Mouse (Mus musculus): ENCODE measurements around the gene Sap18b. TPM values are rescaled to one million over a fixed set of nuclear protein-coding genes. Genes with fewer than 3 reads are reported as not detected.
A peak's percentile ranks its signal among the peaks of the same experiment; 100 is the strongest.

The Sap18b gene
- polyA plus RNA-seq, 1 experiment from 2014 or later: 278 TPM

GRCm38 (mm10) chr8:95806461-95807191, 18.5 kb upstream of the Sap18b start:
- under 1% methylated on average over 61 of the region's 69 CpGs for WGBS
- Histone ChIP-seq H3K9ac (peak overlapping the region; percentile 97), H3K4me1 (replicated peaks) (peaks cover 31% of the 10 kb centered on the region), H3K9me3 (no peaks in the 10 kb centered on the region), H3K36me3 (no peaks in the 10 kb centered on the region), H3K27me3 (no peaks in the 10 kb centered on the region), H3K4me3 (peak overlapping the region; percentile 97), H3K27ac (peak overlapping the region; percentile 96), H3K4me2 (peak overlapping the region; percentile 97)
- peak; percentile 6 for ATAC-seq (ENCODE audit: low FRiP score)

- peak within 1 kb of the TSS; percentile 97 for H3K9ac ChIP-seq
- H3K36me3 ChIP-seq: no peaks in the 10 kb centered on the region
- H3K9me3 ChIP-seq: no peaks in the 10 kb centered on the region
- no peaks in the 10 kb centered on the region for H3K27me3 ChIP-seq
- peaks cover 25% of the 10 kb centered on the region for H3K4me1 ChIP-seq (replicated peaks)
- H3K27ac ChIP-seq: peak within 1 kb of the TSS; percentile 96
- 0% methylated on average over 44 of the region's 44 CpGs for WGBS
- peak within 1 kb of the TSS; percentile 97 for H3K4me2 ChIP-seq
- peak; percentile 98 for ATAC-seq (ENCODE audit: low FRiP score)
- H3K4me3 ChIP-seq: peak within 1 kb of the TSS; percentile 97
Measured at GRCm38 (mm10) chr8:95807331-95807843, 17.8 kb upstream of the Sap18b start, which contains the start of gene Cnot1. Gene Cnot1, minus strand, starts transcription at chr8:95807464.

- no peaks in the 10 kb centered on the region for H3K36me3 ChIP-seq
- peak overlapping the region; percentile 97 for H3K4me3 ChIP-seq
- no peaks in the 10 kb centered on the region for H3K27me3 ChIP-seq
- H3K9me3 ChIP-seq: no peaks in the 10 kb centered on the region
- peak overlapping the region; percentile 56 for H3K4me2 ChIP-seq
- H3K27ac ChIP-seq: peak overlapping the region; percentile 96
- H3K4me1 ChIP-seq (replicated peaks): peaks cover 25% of the 10 kb centered on the region
- ATAC-seq (ENCODE audit: low FRiP score): peak; percentile 95
- WGBS: under 1% methylated on average over 20 of the region's 20 CpGs
- H3K9ac ChIP-seq: peak overlapping the region; percentile 63
Measured at GRCm38 (mm10) chr8:95807861-95808260, 17.3 kb upstream of the Sap18b start.

GRCm38 (mm10) chr8:95808631-95809030, 16.5 kb upstream of the Sap18b start:
- Histone ChIP-seq H3K36me3 (no peaks in the 10 kb centered on the region), H3K27ac (no peak overlapping the region), H3K27me3 (no peaks in the 10 kb centered on the region), H3K4me1 (replicated peaks) (peaks cover 25% of the 10 kb centered on the region), H3K4me3 (no peak overlapping the region), H3K9me3 (no peaks in the 10 kb centered on the region), H3K9ac (no peak overlapping the region), H3K4me2 (no peak overlapping the region)
- WGBS: 88% methylated on average over 4 of the region's 4 CpGs
- ATAC-seq (ENCODE audit: low FRiP score): no peak

GRCm38 (mm10) chr8:95809116-95809515, 16.0 kb upstream of the Sap18b start:
- no peak overlapping the region for H3K4me2 ChIP-seq
- peaks cover 21% of the 10 kb centered on the region for H3K4me1 ChIP-seq (replicated peaks)
- H3K27me3 ChIP-seq: no peaks in the 10 kb centered on the region
- no peak overlapping the region for H3K4me3 ChIP-seq
- 85% methylated on average over 5 of the region's 5 CpGs for WGBS
- no peaks in the 10 kb centered on the region for H3K9me3 ChIP-seq
- H3K36me3 ChIP-seq: no peaks in the 10 kb centered on the region
- ATAC-seq (ENCODE audit: low FRiP score): no peak
- no peak overlapping the region for H3K9ac ChIP-seq
- no peak overlapping the region for H3K27ac ChIP-seq

GRCm38 (mm10) chr8:95810184-95810591, 15.0 kb upstream of the Sap18b start:
- no peaks in the 10 kb centered on the region for H3K9me3 ChIP-seq
- no peak overlapping the region for H3K27ac ChIP-seq
- no peak overlapping the region for H3K9ac ChIP-seq
- WGBS: 53% methylated on average over 3 of the region's 3 CpGs
- H3K27me3 ChIP-seq: no peaks in the 10 kb centered on the region
- H3K4me2 ChIP-seq: no peak overlapping the region
- no peak for ATAC-seq (ENCODE audit: low FRiP score)
- H3K4me1 ChIP-seq (replicated peaks): peaks cover 12% of the 10 kb centered on the region
- no peaks in the 10 kb centered on the region for H3K36me3 ChIP-seq
- no peak overlapping the region for H3K4me3 ChIP-seq

- Histone ChIP-seq H3K9ac (0 out of 2 replicates have a peak overlapping the region, but pooled peaks have one; percentile 13), H3K27ac (no peak overlapping the region), H3K4me2 (no peak overlapping the region), H3K9me3 (no peaks in the 10 kb centered on the region), H3K4me3 (no peak overlapping the region), H3K27me3 (no peaks in the 10 kb centered on the region), H3K36me3 (no peaks in the 10 kb centered on the region), H3K4me1 (replicated peaks) (no peaks in the 10 kb centered on the region)
- WGBS: 55% methylated on average over 6 of the region's 6 CpGs
- ATAC-seq (ENCODE audit: low FRiP score): no peak
Measured at GRCm38 (mm10) chr8:95816044-95816708, 9.0 kb upstream of the Sap18b start.

- ATAC-seq (ENCODE audit: low FRiP score): no peak
- Histone ChIP-seq H3K4me3 (no peak overlapping the region), H3K27me3 (no peaks in the 10 kb centered on the region), H3K4me2 (no peak overlapping the region), H3K27ac (no peak overlapping the region), H3K9ac (no peak overlapping the region), H3K36me3 (no peaks in the 10 kb centered on the region), H3K4me1 (replicated peaks) (no peaks in the 10 kb centered on the region), H3K9me3 (no peaks in the 10 kb centered on the region)
- WGBS: 70% methylated on average over 3 of the region's 3 CpGs
Measured at GRCm38 (mm10) chr8:95817597-95817996, 7.5 kb upstream of the Sap18b start.

- H3K36me3 ChIP-seq: no peaks in the 10 kb centered on the region
- no peaks in the 10 kb centered on the region for H3K27me3 ChIP-seq
- no peak overlapping the region for H3K4me3 ChIP-seq
- H3K9ac ChIP-seq: no peak overlapping the region
- WGBS: 46% methylated on average over 1 of the region's 1 CpGs
- ATAC-seq (ENCODE audit: low FRiP score): no peak
- H3K27ac ChIP-seq: no peak overlapping the region
- no peak overlapping the region for H3K4me2 ChIP-seq
- H3K9me3 ChIP-seq: no peaks in the 10 kb centered on the region
- H3K4me1 ChIP-seq (replicated peaks): no peaks in the 10 kb centered on the region
Measured at GRCm38 (mm10) chr8:95818211-95818610, 6.9 kb upstream of the Sap18b start.

- 91% methylated on average over 6 of the region's 6 CpGs for WGBS
Measured at GRCm38 (mm10) chr8:95821266-95821665, 3.9 kb upstream of the Sap18b start.

GRCm38 (mm10) chr8:95822096-95822495, 3.0 kb upstream of the Sap18b start:
- Histone ChIP-seq H3K36me3 (no peaks in the 10 kb centered on the region), H3K4me1 (replicated peaks) (no peaks in the 10 kb centered on the region), H3K27ac (no peak overlapping the region), H3K9ac (no peak overlapping the region), H3K27me3 (no peaks in the 10 kb centered on the region), H3K4me3 (no peak overlapping the region), H3K9me3 (no peaks in the 10 kb centered on the region), H3K4me2 (no peak overlapping the region)
- 72% methylated on average over 5 of the region's 5 CpGs for WGBS
- ATAC-seq (ENCODE audit: low FRiP score): no peak

More at GRCm38 (mm10) chr8:95821266-95821665, 3.9 kb upstream of the Sap18b start:
- Histone ChIP-seq H3K27me3 (no peaks in the 10 kb centered on the region), H3K27ac (no peak overlapping the region), H3K4me1 (replicated peaks) (no peaks in the 10 kb centered on the region), H3K9me3 (no peaks in the 10 kb centered on the region), H3K9ac (no peak overlapping the region), H3K4me2 (no peak overlapping the region), H3K36me3 (no peaks in the 10 kb centered on the region), H3K4me3 (no peak overlapping the region)
- no peak for ATAC-seq (ENCODE audit: low FRiP score)

- Histone ChIP-seq H3K27me3 (no peaks in the 10 kb centered on the region), H3K4me2 (no peak overlapping the region), H3K9ac (no peak overlapping the region), H3K9me3 (no peaks in the 10 kb centered on the region), H3K27ac (no peak overlapping the region), H3K4me1 (replicated peaks) (no peaks in the 10 kb centered on the region), H3K36me3 (no peaks in the 10 kb centered on the region), H3K4me3 (no peak overlapping the region)
- 95% methylated on average over 3 of the region's 3 CpGs for WGBS
- ATAC-seq (ENCODE audit: low FRiP score): no peak
Measured at GRCm38 (mm10) chr8:95822699-95823098, 2.4 kb upstream of the Sap18b start.

All from hindbrain, embryonic 13.5 days (tissue).